Mouse (Mus musculus): ENCODE measurements around the gene Steap3.

DNA sequence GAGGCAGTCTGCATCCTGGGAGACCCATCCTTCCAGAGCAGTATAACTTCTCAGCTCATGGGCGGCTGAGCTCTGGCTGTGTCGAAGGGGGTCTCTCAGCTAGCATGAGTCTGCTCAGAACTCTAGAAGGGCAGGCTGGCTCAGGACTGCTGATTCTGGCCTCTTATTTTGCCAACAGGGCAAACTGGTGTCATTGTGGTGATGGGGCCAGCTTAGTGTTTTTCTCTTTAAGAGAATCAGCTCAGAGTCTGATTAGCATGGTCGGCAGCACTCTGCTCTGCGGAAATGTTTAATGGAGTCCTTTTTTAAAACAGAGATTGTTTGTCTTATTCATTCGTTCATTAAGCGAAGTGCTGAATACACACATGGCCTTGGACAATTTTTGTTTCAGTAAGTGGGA, 83.3 kb downstream of the Steap3 start:
- TF ChIP-seq POLR2A (IDR thresholded peaks at IDR 0.05; ENCODE audit: extremely low read depth, insufficient read depth, low read length) (no peak), CTCF (IDR thresholded peaks at IDR 0.05; ENCODE audit: low read depth, low read length) (no peak)

Data from liver, adult 2 months (tissue).